Mouse (Mus musculus): ENCODE measurements around the gene Dalrd3.
"Not testable (repeated sequence)": the region's sequence is repeated elsewhere in the genome, so short reads cannot be mapped to it uniquely, and the experiment has no call there.

The Dalrd3 gene

DNA sequence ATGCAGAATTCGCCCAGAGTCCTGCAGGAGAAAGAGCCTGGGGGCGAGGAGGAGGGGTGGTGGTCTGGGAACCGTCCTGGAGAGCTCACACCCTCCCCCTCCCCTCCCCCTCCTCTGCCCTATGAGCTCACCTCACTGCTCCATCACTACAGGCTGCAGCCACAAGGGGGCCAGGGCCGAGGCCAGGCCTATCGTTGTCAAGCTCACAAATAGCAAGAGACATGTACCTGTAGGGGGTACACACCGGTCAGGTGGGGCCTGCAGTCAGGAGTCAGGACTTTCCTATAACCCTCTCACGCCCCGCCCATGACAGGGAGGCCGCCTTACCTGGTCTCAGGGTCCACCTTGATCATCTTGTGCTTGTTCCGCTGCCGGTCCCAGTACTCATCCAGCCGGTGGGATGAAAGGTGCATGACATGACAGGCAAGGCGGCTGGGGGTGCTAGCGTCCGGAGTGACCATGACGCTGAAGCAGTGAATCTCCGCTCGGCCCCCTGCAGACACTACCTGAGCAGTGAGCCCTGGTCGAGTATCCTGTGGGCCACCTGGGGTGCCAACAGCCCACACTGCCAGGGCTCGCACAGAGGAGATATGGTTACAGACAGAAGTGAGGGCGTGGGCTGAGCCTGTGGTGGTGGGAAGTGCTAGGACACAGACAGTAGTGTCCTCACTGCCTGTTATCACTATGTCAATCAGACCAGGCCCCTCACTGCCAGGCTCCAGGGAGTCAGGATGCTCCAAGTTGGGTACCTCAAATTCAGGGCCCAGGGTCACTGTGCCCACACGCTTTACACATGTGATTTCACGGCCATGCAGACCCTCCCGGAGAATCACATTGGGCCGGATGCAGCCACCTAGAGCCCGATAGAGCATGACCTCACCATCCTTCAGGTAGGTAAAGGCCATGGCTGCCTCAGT lies 4.3 kb downstream of the Dalrd3 start:
- DNase-seq (ENCODE audit: low spot score in 2 of 2) = no peak

- no peak for DNase-seq (ENCODE audit: low spot score in 2 of 2)
These were observed 5.2 kb downstream of the Dalrd3 start for GRCm38 (mm10) chr9:108574921-108575320.

DNA sequence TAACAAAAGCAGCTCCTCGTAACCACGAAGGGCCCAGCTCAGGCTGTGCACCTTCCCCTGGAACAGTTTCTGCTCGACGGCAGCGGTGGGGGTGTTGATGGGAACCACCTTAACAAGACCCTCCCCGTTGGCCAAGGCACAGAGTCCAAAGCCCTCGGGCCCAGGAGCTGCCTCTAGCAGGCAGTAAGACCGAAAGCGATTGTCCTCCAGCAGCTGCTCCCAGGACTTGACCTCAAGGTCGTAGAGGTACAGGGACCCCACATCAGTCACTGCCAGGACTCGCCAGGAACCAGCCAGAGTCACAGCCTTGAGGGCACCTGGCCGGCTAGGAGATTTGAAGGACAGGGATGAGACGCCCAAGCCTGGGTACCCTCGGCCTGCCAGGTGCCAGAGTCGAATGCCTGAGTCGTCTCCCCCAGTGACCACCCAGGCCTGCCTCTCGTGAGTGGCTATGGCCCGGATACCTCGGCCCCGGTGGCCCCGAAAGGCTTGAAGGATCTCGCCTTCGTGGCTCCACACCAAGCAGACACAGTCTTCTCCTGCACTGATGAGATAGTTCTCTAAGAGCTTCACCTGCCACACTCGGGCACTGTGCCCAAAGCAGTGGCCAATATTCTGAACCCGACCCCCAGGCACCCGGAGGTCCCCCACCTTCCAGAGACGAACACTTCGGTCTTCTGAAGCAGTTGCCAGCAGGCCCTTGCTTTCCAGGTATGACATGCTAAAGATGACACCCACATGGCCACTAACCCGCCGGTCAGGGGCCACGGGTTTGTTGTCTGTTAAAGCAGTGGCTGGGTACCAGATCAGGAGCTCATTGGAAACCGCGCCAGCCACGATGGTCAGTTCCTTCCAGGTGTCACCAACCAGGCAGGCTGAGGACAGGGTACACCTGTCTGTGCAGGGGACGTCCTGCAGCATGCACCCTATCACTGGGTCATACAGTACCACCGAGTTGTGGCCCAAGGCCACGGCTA lies 5.9 kb downstream of the Dalrd3 start:
- DNase-seq (ENCODE audit: low spot score in 2 of 2) = no peak

- no peak for DNase-seq (ENCODE audit: low spot score in 2 of 2)
These were observed 7.3 kb downstream of the Dalrd3 start for GRCm38 (mm10) chr9:108577025-108577424.

DNA sequence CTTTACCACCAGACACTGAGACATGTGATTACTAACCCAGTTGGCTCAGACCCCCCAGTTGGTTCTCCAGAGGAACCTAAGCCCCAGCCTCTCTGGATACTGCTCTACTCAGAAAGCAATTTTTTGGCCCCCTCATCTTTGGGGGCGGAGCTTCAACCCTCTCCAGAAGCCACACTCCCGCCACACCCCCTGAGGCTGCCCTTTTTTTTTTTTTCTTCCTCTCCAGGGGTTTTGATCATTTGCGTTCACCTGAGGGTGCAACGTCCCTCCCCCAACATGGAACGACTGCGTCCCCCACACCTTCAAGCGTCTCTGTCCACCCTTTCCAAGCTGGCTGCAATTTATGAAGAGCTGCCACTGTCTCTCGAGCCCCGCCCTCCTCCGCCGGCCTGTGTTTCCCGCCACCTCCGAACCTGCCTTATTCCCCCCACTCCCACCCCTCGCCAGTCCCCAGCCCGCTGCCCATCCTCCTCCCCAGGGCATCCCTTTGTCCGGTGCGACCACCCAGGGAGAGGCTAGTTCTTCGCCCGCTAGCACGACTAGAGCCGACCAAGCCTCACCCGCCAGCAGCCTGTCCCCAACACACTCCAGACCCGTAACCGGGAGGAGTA lies 8.4 kb downstream of the Dalrd3 start:
- no peak for DNase-seq (ENCODE audit: low spot score in 2 of 2)

GRCm38 (mm10) chr9:108578545-108579343 lies 9.1 kb downstream of the Dalrd3 start, which contains the start of gene Wdr6:
Gene Wdr6, minus strand, starts transcription at chr9:108578739.
- DNase-seq (ENCODE audit: low spot score in 2 of 2) = peak; percentile 85 to 90

- no peak for DNase-seq (ENCODE audit: low spot score in 2 of 2)
These were observed 9.6 kb downstream of the Dalrd3 start for GRCm38 (mm10) chr9:108579344-108579690.

- peak; percentile 89 to 95 for DNase-seq (ENCODE audit: low spot score in 2 of 2)
These were observed 18.0 kb downstream of the Dalrd3 start for GRCm38 (mm10) chr9:108587571-108588180.

DNA sequence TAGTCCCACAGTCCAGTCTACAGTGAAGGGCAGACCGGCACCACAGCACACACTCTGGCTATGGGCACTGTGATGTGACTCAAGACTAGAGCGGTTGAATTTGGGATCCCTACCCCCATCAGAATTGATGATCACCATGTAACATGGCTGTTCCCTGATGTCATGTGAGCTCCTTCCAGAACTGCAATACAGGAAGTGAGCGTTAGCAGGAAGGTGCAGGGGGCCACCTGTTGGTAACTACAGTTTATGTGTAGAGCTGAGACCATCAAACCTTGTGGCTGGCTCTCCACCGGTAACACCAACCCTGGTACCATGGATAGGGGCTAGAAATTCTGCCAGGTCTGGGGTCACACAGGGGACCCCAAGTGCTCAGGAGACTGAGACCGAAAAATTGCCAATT lies 19.5 kb downstream of the Dalrd3 start:
- no peak for DNase-seq (ENCODE audit: low spot score in 2 of 2)

DNA sequence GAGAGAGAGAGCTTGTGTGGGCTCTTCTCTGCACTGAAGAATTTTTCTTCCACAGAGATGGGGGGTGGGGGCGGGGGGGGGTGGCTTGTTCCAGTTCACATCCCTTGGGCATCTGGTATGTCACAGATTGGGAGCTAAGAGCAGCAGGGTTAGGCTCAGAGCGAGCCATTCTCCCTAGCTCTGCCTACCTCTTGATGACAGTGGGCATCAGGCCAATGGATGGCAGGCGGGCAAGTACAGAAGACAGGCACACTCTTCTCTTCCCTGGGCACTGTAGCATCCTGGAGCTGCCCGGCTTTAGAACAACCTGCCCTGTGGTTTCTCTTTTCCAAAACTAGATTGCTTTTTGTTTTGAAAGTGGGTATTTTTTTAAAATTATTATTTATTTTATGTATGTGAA lies 21.8 kb downstream of the Dalrd3 start:
- DNase-seq (ENCODE audit: low spot score in 2 of 2) = no peak

GRCm38 (mm10) chr9:108594354-108594753 lies 24.7 kb downstream of the Dalrd3 start:
- DNase-seq (ENCODE audit: low spot score in 2 of 2) = no peak

DNA sequence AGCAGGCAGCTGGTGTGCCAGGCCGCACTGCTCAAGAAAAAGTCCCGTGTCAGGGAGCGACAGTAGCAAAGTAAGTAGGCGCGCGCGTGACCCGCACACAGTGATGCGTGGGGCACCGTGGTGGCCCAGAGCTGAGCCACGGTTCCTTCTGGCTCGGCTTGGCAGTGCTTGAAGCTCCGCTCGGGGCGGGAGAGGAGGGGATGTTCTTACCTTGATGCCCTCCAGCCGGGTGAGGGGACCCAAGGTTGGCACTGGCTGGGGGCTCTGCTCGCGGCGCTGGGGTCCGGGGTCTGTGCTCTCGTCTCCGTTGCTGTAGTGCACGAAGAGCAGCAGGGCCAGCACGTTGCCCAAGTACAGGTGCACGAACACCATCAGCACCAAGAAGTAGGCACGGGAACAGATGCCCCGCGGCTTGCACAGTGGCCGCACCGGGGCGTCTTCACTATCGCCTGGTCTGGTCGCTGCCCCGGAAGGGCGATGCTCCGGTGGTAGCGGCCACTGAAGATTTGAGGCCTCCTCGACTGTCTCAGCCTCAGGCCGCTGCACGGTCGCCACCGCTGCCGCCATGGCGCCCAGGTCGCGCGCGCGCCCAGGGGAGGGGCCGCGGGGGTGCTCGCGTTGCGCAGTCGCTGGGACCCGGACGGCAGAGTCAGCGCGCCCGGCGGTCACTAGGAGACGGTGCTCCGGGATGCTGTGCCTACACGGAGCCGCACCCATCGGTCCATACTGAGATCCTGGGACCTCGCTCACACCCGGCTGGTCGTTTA lies 27.5 kb downstream of the Dalrd3 start, which contains the start of gene P4htm:
Gene P4htm, minus strand, starts transcription at position 670 of the 767 bp plus-strand sequence.
- DNase-seq (ENCODE audit: low spot score in 2 of 2) = peak; percentile 77

DNA sequence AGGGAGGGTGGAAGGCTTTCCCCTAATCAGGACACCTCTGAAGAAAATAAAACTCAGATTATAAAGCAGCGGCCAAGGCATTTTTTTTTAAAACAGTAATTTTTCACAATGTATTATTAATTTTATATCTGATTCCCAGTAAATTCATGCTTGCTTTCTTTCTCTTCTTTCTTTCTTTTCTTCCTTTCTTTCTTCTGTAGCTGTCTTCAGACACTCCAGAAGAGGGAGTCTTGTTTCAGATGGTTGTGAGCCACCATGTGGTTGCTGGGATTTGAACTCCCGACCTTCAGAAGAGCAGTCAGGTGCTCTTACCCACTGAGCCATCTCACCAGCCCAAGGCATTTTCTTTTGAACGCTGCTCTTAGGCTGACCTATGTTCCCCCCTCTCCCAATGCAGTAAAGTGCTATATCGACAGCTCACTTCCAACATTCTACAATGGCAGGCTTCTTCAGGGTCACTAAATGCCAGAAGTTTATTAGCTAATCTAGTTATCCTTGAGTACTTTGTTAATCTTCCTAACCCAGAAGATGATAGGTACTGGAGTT lies 29.4 kb downstream of the Dalrd3 start:
- no peak for DNase-seq (ENCODE audit: low spot score in 2 of 2)

DNA sequence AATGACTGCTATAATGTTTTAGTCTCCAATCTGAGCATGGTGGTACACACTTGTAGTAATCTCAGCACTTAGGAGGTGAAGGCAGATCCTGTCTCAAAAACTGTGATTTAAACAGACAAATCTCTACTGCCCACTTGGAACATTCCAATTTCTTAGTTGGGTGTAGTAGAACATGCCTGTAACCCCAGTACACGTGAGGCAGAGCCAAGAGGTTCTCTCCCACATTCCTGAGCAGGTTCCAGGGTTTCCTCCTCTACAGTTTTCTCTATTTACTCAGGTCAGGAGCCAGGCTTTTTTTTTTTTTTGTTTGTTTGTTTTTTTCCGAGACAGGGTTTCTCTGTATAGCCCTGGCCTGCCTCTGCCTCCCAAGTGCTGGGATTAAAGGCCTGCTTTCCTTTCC lies 30.3 kb downstream of the Dalrd3 start:
- DNase-seq (ENCODE audit: low spot score in 2 of 2) = no peak

DNA sequence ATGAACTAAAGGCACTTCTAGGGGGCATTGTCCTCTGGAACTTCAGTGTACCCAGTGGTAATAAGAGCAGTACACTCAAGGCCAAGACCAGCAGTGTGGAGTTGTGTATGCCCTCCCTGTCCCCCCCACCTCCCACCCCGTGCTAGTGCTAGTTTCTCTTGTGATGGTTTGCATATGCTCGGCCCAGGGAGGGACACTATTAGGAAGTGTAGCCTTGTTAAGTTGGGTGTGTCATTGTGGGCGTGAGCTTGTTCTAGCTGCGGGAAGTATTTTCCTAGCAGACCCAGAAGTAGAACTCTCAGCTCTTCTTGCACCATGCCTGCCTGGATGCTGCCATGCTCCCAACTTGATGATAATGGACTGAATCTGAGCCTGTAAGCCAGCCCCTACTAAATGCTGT lies 32.3 kb downstream of the Dalrd3 start:
- no peak for DNase-seq (ENCODE audit: low spot score in 2 of 2)

- DNase-seq (ENCODE audit: low spot score in 2 of 2) = not testable (repeated sequence)
These were observed 38.2 kb downstream of the Dalrd3 start for GRCm38 (mm10) chr9:108607929-108608328.

DNA sequence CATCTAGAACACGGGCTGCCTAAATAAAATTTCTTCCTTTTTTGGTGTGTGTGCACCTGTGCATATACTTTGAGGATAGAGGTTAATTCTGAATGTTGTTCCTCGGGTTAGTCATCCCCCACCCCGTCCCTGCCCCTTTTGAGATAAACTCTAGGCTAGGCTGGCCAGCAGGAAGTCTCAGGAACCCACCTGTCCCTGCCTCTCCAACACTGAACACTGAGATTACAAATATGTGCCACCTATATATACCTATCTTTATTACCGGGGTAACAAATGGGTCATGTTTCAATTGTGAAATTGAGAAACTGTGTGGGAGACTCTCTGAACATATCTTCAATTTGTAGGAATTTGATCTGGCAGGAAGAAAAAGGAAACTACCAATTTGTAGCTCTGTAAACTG lies 39.2 kb downstream of the Dalrd3 start:
- no peak for DNase-seq (ENCODE audit: low spot score in 2 of 2)

DNA sequence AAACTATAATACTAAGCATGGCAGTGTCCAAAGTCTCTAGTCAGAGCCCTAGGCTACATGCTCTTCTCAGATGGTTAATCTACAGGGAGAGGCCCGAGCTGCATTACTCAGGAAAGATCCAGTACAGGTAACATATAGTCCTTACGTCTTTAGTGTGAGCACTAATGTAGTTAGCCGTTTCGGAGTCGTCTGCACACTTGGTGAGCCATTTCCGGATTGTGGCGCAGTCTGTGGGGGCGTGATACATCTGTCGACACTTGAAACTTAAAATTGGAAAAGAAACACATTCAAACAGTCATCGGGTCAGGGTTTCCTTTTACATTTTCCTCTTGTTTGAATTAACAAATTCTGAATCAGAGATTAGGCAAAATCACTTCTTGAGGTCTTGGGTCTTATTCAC lies 41.8 kb downstream of the Dalrd3 start:
- DNase-seq (ENCODE audit: low spot score in 2 of 2) = no peak

GRCm38 (mm10) chr9:108617301-108617700 lies 47.6 kb downstream of the Dalrd3 start:
- DNase-seq (ENCODE audit: low spot score in 2 of 2) = no peak
